Mouse (Mus musculus): ENCODE measurements around the gene Kazald1.
A peak's percentile ranks its signal among the peaks of the same experiment; 100 is the strongest.
"Not testable (repeated sequence)": the region's sequence is repeated elsewhere in the genome, so short reads cannot be mapped to it uniquely, and the experiment has no call there.

Gene Kazald1

DNA sequence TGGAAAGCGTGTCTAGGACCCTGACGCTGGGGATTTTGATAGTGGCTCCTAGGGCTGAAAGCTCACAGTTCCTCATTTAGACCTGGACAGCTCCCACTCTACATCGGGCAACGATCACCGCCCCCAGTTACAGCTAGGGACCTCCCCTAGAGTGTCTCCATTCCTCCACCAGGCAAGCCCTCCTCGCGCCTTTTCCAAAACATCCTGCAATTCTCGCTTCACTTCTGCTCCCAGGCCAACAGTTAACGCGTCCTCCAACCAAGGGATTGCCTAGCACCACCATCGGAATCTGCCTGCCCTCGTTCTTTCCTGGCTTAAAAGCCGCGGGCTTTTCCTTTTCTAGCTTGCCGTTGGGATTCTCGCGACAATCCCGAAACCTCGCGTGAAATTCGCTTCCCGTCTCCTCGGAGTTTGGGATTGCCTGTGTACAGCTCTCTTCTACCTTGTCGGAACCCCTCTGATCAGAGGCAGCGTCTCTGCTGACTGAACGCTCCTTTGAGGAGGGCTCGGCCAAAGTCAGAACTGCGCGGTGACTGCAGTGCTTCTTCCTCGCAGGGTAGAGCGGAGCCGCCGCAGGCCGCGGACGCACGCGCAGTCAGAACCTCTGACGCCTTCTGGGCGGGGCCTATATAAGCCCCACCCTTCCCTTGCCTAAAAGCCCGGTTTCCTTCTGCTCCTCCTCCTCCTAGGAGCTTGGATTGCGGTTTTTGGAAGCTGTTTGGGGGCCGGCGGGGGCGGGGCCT, at the start of gene Kazald1:
TSS of gene Kazald1 (plus strand) at position 662 of the 743 bp plus-strand sequence.
- peak; percentile 76 for DNase-seq (ENCODE audit: low read depth)

DNA sequence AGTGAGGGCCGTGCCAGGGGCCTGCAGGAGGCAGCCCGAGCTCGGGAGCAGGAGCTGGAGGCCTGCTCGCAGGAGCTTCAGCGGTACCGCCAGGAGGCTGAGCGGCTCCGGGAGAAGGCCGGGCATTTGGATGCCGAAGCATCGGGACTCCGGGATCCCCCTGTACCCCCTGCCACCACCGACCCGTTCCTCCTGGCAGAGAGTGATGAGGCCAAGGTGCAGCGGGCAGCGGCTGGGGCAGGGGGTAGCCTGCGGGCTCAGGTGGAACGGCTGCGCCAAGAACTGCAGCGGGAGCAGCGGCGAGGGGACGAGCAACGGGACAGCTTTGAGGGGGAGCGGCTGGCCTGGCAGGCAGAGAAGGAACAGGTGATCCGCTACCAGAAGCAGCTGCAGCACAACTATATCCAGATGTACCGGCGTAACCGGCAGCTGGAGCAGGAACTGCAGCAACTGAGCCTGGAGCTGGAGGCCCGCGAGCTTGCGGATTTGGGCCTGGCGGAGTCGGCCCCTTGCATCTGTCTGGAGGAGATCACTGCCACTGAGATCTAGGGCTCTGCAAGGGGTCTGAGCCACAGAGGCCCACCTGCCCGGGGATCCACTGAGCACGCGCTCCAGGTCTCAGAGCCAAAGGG, 49.0 kb upstream of the Kazald1 start:
- no peak for DNase-seq (ENCODE audit: low read depth)

DNA sequence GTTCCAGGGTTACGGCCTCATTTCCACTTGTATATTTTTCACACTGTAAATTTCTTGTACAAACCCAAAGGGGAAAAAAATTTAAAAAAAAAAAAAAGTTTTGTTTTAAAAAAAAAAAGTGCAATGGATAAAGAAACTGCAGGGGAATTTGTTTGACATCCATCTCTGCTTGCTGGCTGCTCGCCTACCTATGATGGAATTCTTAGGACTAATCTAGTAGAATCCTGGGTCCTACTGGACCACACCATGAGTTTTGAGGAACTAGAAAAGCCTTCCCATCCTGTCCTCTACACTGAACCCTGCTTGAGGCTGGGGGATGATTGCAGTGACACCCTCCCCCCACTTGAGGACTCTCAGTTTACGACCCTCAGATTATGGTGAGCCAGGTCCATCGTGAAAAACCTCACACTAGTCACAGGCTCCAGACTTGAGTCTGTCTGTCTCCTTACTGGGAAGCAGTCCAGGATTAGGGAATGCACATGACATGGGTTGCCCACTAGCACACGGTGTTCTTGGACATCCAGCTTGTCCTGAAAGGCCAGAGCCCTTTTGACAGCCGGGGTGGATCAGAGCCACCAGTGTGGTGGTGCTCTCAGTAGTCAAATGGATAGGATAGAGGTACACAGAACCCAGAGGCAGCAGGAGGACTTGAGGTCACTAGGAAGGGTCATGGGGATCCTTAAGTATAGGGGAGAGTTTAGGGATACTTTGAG, 47.9 kb upstream of the Kazald1 start:
- DNase-seq (ENCODE audit: low read depth): no peak

DNA sequence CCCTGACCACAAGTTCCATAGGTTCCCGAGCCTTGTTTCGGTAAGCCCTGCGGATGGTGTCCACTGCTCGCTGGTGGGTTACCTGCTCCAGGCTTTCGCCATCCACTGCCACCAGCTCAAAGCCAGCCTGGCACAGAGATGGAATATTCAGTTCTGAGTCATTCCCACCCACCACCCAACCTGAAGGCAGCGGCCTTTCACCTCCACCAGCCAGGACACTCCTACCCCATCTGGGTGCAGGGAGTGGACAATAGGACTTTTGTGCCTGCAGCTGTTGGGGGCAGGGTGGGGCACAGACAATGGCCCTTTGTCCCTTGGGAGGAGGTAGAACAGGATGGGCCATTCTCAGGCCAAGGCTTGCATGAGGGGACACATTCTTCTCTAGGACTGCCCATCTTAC, 47.2 kb upstream of the Kazald1 start:
- no peak for DNase-seq (ENCODE audit: low read depth)

DNA sequence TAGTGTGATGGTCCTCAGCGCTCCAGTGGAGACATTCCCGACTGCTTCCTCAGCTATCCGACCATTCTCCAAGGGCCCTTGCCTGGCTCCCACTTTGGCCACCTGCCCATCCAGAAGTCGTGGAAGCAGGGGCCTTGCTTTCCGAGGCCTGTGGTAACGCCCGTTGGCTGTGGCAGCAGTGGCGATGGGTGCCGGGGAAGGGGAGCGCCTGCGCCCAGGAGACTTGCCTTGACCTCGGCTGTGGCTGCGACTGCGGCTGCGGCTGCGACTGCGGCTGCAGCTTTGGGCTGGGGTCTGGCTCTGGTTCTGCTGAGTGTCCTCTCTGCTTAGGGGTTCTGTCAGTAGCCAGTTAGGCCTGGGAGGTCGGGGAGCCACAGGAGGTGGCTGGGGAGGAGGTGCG, 46.3 kb upstream of the Kazald1 start:
- DNase-seq (ENCODE audit: low read depth): no peak

DNA sequence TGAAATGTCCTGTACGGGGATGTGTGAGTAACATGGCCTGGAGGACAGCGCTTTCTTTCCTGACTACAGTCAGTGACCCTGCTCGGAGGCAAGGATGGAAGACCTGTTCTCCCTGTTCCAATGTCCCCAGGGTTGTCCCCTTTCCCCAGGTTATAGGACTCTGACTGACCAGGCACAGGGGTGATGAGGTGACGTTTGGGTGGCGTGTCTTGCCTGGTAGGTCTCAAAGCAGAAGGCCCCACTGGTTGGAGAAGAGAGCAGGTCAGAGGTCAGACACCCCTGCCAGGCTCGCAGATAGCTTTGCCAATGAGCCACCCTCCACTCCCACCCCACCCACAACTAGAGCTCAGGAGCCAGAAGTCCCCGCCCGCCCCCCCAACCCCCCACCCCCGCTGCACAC, 45.5 kb upstream of the Kazald1 start:
- no peak for DNase-seq (ENCODE audit: low read depth)

DNA sequence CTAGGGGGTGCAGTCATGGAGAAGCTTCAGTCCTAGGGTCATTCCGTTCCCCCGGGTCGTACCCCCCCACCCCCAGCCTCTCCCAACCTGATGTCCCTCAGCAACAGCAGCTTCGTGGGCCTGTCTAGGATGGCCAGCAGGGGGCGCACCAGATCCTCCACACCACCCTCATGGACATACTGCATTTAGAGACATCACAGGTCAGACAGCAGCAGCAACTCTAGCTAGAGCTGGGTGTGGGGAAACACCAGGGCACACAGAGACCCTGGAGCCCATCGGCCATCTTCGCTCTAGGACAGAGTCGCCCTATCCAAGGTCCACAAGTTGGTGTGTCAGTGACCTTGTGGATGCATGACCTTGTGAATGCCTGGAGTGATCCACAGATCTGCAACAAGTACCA, 44.9 kb upstream of the Kazald1 start:
- no peak for DNase-seq (ENCODE audit: low read depth)

DNA sequence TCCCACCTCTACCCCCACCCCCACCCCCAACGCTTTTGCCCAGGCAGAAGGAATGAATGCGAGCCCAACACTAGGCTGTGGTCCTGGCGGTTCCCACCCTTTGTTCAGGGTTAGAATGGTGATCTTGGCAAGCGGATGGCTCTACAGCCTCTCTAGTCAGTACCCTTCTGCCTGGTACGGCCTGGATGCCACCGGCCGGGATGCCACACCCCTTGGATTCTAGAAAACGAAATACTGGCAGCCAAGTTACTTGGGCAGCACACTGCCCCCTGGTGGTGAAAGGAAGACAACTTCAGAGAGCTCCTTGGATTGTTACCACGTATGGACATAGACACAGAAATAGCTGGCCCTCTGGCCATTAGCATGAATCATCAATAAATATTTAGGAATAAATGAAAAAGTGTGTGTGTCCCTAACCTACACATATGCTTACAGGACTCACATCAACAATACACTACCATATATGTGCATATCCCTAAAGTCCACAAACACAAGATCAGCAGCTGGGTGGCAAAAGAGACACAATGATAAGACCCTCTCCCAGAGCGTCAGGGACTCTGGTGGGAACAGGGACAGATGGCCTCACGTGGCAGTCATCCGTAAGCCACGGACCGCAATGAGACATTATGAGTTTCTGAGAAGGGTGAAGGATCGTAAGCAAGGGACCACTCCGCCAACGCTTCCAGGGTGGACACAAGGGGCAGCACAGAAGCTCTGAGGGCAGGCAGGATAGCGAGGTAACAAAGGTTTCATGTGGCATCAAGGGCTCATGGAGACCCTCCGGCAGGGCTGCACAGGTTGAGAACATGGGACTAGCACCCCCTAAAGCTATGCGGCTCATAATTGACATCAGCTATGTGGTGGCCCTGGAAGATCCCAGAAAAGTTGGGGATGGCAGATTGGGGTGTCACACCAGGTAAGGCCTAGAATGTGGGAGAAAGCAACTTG, 44.0 kb upstream of the Kazald1 start:
- DNase-seq (ENCODE audit: low read depth): peak; percentile 83

DNA sequence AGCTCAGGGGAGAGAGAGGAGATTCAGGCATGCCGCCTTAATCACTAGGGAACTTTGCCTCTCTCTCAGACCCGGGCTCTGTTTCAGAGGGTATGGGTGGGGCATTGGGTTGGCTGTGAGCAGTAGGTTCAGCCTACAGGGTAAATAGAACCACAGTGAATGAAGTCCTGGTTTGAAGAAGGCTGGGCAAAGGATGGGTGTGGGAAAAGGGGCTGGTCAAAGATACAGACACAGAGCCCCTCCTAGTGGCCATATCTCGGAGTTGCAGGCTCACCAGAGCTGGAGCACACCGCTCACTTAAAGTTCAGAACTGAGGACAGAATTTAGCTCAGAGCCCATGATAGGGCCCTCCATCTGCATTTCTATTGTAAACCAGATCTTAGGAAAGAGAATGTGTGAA, 43.3 kb upstream of the Kazald1 start:
- DNase-seq (ENCODE audit: low read depth): no peak

DNA sequence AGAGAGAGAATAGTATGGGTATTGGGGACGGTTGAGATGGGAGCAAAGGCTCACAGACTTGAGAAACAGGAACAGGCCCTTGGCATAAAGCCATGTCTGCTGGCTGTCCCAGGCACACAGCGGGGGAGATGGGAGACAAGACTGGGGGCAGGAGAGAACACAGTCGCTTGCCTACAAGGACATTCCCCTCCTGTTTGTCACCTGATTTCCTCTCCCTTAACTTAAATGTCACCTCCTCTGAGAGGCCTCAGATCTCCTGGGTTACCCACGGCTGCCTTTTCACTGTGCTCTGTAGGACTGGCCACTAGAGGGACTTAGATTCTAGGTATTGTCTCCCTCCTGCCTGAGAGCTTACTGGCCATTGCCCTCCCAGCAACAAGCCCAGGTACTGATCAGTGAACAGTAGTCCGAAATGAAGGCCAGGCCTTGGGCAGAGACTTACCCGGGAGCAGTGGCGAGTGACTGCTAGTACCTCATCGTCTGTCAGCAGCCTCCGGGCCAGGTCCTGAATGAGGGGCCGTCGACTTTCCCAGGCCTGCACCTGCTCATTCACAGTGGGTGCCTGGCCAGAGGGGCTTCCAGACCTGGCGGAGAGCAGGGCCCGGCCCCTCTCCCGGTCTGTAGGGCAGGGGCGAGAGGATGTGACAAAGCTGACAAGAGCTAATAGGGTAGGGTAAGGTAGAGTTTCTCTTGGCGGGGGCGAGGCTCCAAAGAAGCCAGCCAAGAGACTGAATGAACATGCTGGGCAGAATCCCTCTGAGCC, 42.3 kb upstream of the Kazald1 start:
- no peak for DNase-seq (ENCODE audit: low read depth)

DNA sequence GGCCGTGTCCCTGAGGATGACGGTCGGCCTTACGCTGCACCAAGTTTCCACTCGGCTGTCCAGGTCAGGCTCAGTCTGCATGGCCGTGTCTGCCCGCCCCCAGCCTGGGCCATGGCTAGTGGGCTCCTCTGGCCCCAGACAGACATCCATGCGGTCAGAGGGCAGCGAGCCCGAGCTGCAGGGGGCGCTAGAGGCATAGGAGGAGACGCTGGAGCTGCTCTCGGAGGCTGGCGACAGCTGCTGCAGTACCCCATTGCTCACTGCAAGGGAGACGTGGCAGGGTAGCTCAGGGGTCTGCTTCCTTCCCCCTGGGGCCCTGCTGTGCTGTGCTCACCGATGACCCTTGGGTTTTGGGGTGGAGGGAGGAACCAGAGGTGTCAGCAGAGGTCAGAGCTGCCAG, 38.2 kb upstream of the Kazald1 start:
- no peak for DNase-seq (ENCODE audit: low read depth)

DNA sequence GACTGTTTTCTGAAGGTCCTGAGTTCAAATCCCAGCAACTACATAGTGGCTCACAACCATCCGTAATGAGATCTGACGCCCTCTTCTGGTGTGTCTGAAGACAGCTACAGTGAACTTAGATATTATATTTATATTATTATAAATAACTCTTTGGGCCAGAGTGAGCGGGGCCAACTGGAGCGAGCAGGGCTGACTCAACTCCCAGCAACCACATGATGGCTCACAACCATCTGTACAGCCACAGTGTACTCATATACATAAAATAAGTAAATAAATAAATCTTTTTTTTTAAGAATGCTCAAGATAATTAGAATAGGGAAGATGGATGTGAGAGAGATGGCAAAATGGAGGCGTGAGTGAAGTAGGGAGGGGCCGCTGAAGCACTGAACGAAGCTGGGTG, 36.8 kb upstream of the Kazald1 start:
- not testable (repeated sequence) for DNase-seq (ENCODE audit: low read depth)

DNA sequence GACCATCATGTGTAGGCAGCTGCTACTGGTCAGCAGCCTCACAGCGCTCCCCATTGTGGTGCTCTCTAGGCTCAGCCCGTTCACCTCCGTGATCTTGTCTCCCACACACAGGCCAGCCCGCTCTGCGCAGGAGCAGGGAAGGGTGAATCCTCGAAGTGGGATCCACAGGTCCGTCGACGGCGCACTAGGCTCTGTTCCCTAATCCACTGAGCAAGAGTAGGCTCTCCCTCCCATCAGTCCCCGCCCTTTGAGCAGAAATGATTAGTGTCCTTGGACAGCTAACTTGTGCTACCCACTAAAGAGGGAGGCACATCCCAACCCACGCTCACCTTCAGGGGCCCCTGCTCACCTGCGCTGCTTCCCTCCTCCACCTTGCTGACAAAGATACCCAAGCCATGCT, 34.8 kb upstream of the Kazald1 start:
- DNase-seq (ENCODE audit: low read depth): no peak

DNA sequence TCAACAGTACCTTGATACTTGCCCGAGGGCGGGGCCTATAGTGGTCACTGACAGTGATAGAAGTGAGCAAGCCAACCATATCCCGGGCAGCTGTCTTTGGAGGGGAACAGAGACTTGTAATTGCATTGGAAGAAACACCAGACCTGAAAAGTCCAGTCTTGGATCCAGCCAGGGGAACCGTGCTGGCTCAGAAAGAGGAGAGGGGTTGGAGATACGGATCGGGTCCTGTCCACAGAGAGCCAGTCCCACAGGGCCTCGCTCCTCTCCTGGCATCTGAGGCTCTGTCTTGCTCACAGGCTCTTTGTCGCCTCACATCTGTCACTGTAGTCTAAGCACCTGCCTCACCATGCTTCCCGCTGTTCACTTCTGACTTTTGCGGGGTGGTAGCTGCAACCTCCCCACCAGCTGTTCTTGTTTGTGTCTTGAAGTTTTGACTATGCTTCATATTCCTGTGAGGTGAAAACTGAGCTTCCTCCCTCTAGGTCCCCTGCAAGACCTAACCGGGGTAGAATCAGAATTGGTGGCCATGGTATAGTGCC, 30.6 kb upstream of the Kazald1 start:
- no peak for DNase-seq (ENCODE audit: low read depth)

DNA sequence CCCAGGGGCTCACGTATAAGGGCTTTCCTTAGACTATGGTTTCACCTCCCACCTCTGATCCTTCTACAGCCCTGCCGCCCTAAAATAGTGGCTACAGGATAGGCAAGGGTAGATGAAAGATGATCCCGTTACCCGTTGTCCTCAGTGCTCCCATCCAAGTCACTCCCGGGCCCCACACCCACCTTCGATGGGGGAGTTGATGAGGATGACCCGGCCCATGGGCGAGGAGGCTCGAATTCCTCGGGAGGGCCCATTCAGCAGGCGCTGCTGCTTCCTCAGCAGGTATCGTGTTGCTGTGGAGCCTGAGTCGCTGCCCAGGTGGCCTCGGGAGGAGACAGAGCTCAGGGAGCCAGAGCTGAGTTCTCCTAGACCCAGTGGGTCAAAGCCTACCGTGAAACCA, 29.8 kb upstream of the Kazald1 start:
- DNase-seq (ENCODE audit: low read depth): no peak

DNA sequence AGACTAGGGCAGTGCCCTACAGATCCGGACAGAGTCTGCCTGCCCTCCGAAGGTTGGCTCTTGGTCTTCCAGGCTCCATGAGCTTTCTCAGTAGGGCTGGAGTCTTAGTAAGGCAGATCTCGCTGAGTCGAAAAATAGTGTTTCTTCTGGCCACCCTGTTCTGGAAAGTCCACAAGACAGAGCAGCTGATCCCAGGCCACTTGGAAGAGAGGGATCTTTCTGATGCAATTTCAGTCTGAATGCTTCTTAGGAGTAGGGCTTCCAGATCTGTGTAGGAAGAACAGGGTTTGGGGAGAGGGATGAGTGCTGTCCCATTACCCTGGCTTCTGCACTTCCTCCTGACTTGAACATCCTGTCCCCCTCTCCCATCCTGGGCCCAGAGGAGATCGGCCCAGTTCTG, 29.4 kb upstream of the Kazald1 start, which contains the start of gene Pdzd7:
TSS of gene Pdzd7 (minus strand) at position 67 of the 400 bp plus-strand sequence.
- no peak for DNase-seq (ENCODE audit: low read depth)

DNA sequence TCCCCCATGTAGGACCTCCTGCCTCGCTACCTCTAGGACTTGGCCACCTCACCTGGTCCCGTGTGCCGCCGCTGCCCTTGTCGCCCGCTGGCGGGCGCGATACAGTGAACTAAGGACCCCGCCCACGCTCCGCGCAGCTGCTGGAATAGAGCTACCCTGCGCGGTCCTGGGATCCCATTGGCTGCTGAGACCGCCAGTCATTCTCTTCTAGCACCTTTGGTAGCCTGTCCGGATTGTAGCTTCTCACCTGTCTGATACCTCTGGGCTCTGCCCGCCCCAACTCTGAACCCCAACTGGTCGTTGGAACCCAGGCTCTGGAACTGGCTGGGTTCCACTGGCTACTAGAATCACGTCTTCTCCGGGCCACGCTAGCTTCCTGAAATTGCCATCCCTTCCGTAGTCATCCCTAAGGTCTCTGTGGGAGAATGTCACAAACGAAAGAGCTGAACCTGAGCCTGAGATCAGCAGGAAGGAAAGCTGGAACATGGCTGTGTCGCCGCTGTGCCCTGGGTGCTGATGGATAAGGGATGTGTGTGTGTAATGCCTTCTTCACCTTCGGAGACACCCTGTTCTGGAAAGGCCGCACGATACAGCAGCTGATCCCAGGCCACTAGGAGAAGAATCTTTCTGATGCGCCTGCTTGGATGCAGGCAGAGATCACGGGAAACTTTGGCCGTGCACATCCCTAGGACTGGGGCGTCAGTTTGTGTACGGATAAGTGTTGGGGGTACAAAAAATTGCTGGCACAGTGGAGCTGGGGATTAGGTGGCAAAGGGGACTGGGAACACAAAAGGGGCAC, 28.3 kb upstream of the Kazald1 start:
- DNase-seq (ENCODE audit: low read depth): peak; percentile 66

DNA sequence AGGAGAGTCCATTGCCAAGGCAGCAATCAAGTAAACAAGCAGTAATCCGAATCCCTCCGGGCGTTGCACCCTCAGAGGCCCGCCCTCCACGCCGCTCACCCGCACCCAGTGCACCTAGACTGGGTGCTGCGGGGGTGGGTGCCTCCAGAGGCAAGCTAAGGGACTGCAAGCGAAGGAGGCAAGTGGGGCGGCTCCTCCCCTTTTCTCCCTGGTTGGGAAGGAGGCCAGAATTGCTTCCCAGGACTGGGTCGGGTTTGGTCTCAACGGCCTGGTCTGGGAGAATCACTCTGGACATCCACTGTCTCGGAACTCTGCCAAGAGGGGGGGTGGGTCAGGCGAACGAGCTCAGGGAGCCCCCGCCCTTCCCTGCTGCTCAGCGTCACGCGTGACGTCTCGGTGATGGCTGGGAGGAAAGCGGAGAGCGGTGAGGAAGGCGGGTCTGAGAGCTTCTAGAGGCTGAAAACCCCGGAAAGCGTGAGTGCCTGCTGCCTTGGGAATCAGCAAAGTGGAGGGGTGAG, 27.6 kb upstream of the Kazald1 start, which contains the start of gene Sfxn3:
TSS of gene Sfxn3 (plus strand) at position 87 of the 518 bp plus-strand sequence.
- peak; percentile 76 for DNase-seq (ENCODE audit: low read depth)

DNA sequence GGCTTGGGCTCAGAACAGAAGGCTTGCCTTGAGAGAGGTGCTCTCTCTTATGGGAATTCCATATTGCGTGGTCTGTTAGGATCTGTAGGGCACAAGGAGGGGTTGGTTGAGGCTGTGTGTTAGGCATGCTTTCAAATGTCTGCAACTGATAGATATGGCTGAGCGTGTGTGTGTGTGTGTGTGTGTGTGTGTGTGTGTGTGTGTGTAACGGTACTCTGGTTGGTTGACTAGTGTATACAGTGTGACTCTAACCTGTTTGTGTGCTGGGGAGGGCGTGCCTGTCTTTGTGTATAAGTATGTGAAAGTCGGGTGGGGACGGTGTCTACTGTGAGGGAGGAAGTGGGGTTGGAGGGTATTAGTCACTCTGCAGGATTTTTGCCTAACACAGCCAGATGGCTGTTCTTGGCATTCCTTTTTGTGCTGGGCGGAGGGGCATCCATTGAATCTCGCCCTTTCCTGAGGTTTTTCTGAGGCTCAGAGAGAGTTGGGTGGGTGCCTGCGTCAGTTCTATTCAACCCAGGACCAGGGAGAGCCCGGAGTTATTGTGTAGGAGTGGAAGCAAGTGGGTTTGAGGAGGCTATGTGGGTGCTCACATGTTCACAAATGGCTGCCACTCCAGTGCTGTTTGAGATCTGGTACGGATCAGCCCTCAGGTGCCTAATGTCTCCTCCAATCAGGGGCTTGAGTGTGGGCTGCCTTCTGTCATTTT, 27.0 kb upstream of the Kazald1 start:
- DNase-seq (ENCODE audit: low read depth): no peak

Data from c-Kit-positive CD71-positive TER-119-negative erythroid progenitor cells, embryonic 14.5 days (primary cell).